Mouse (Mus musculus): ENCODE results near the gene Mthfd2. TPM values are rescaled to one million over a fixed set of nuclear protein-coding genes. Genes with fewer than 3 reads are reported as not detected.
"Not testable (repeated sequence)": the region's sequence is repeated elsewhere in the genome, so short reads cannot be mapped to it uniquely, and the experiment has no call there.

Mthfd2 gene
- polyA plus RNA-seq, 1 experiment from 2014 or later: 31.3 TPM

DNA sequence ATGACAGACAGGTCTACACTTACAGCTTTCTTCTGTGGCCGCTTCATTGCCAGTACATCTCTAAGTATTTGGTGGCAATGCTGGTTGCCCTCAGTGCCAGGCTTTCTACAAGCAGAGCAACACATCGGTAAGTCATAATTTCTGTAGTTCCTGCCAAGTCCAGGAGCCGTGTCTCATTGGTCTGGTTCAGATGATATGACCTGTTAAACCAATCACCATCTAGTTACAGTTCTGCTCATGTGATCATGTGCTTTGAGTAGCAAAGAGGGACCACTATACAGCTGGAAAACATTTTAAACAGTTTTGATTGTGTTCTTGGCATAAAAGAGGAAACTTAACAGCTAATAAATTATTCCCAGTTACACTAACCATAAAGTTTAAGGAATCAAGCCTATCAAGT, 22.2 kb upstream of the Mthfd2 start:
- ATAC-seq (ENCODE audit: low FRiP score, low TSS enrichment): no peak

DNA sequence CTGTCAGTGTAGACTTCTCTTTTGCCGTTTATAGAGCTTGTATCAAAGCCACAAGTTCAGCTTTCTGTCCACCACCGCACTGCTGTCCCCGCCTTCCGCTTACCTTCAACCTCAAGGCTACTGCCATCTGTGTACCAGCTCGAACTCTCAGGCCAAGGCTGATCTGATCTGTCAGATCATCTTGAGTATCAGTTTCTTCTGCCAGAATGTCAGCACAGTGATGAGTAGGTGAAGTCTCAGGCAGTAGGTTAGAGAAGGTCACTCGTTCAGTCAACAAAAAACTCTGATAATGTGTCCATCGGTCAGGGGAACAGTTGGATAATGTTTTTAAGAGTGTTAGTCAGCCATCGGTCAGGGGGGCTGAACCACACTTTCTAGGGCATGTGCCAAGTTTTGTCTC, 19.6 kb upstream of the Mthfd2 start:
- H3K4me2 ChIP-seq (ENCODE audit: low read length); H3K27ac ChIP-seq (replicated peaks; ENCODE audit: low read depth, low read length); DNase-seq; H3K9ac ChIP-seq (replicated peaks; ENCODE audit: low read length); H3K9me3 ChIP-seq (ENCODE audit: control insufficient read depth, low read length); H3K4me1 ChIP-seq (ENCODE audit: control insufficient read depth, insufficient read depth, low read length); H3K4me3 ChIP-seq (replicated peaks; ENCODE audit: low read depth, low read length); ATAC-seq (ENCODE audit: low FRiP score, low TSS enrichment); H3K27me3 ChIP-seq (ENCODE audit: control insufficient read depth, insufficient read depth, low read length): not testable (repeated sequence)
- H3K36me3 ChIP-seq (ENCODE audit: control insufficient read depth, insufficient read depth, low read length): peaks cover 33% of the 10 kb centered on the region
- WGBS: 96% methylated on average over 8 of the region's 8 CpGs

More for the DNA sequence above, 22.2 kb upstream of the Mthfd2 start:
- no peaks in the 10 kb centered on the region for H3K27me3 ChIP-seq (ENCODE audit: control insufficient read depth, insufficient read depth, low read length)
- no peak overlapping the region for H3K4me3 ChIP-seq (replicated peaks; ENCODE audit: low read depth, low read length)
- no peak overlapping the region for H3K27ac ChIP-seq (replicated peaks; ENCODE audit: low read depth, low read length)
- no peak overlapping the region for H3K9ac ChIP-seq (replicated peaks; ENCODE audit: low read length)
- H3K4me1 ChIP-seq (ENCODE audit: control insufficient read depth, insufficient read depth, low read length): peaks cover 9% of the 10 kb centered on the region; the same call in 1 of the 2 replicates
- WGBS: 94% methylated on average over 3 of the region's 3 CpGs
- H3K36me3 ChIP-seq (ENCODE audit: control insufficient read depth, insufficient read depth, low read length): peaks cover 7% of the 10 kb centered on the region
- H3K9me3 ChIP-seq (ENCODE audit: control insufficient read depth, low read length): no peaks in the 10 kb centered on the region
- no peak for DNase-seq
- no peak overlapping the region for H3K4me2 ChIP-seq (ENCODE audit: low read length)

DNA sequence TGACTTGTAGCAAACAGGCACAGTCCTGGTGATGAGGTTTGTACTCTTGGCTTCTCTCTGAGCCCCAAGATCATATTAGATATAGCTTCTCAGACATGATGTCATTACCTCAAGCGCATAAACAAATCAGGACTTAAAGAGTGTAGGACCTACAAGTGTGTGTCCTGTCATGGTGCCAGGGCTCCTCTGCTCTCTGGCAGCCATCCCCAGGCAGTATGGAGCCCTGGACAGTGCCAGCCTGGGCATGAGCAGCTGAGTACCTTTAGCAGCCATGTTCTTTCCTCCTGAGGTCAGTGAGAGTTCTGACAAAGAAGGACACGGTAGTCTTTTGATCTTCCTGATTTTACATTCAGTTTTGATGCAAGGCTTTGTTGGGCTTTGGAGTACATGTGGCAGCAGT, 17.2 kb upstream of the Mthfd2 start:
- no peak for DNase-seq
- Histone ChIP-seq H3K27me3 (ENCODE audit: control insufficient read depth, insufficient read depth, low read length) (no peaks in the 10 kb centered on the region), H3K9ac (replicated peaks; ENCODE audit: low read length) (no peak overlapping the region), H3K9me3 (ENCODE audit: control insufficient read depth, low read length) (no peaks in the 10 kb centered on the region), H3K36me3 (ENCODE audit: control insufficient read depth, insufficient read depth, low read length) (peaks cover 55% of the 10 kb centered on the region), H3K27ac (replicated peaks; ENCODE audit: low read depth, low read length) (no peak overlapping the region), H3K4me1 (ENCODE audit: control insufficient read depth, insufficient read depth, low read length) (no peaks in the 10 kb centered on the region), H3K4me2 (ENCODE audit: low read length) (no peak overlapping the region), H3K4me3 (replicated peaks; ENCODE audit: low read depth, low read length) (no peak overlapping the region)
- WGBS: 94% methylated on average over 2 of the region's 2 CpGs
- ATAC-seq (ENCODE audit: low FRiP score, low TSS enrichment): no peak

DNA sequence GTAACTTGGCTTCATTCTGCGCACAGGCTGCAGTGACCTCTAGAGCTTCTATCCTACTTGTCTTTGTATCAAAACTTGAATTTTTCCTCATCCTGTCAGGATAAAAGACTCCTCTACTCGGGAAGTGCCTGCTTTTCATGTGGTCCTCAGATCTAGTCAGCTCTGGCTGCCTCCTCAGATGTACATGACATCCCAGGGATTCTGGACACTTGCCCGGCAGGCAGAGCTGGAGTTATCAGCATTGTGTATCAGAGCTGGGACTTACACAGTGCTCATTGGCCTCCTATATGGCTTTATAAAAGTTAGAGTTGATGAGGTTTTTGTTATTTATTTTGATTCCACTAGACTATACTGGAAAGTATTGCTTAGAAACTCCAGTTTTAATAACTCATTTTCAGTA, 15.7 kb upstream of the Mthfd2 start:
- H3K9me3 ChIP-seq (ENCODE audit: control insufficient read depth, low read length): no peaks in the 10 kb centered on the region
- H3K36me3 ChIP-seq (ENCODE audit: control insufficient read depth, insufficient read depth, low read length): peaks cover 67% of the 10 kb centered on the region
- H3K4me1 ChIP-seq (ENCODE audit: control insufficient read depth, insufficient read depth, low read length): no peaks in the 10 kb centered on the region
- no peak for DNase-seq
- ATAC-seq (ENCODE audit: low FRiP score, low TSS enrichment): no peak
- H3K27ac ChIP-seq (replicated peaks; ENCODE audit: low read depth, low read length): no peak overlapping the region
- H3K4me3 ChIP-seq (replicated peaks; ENCODE audit: low read depth, low read length): no peak overlapping the region
- H3K9ac ChIP-seq (replicated peaks; ENCODE audit: low read length): no peak overlapping the region
- H3K27me3 ChIP-seq (ENCODE audit: control insufficient read depth, insufficient read depth, low read length): no peaks in the 10 kb centered on the region
- H3K4me2 ChIP-seq (ENCODE audit: low read length): no peak overlapping the region
- 87% methylated on average over 3 of the region's 3 CpGs for WGBS

DNA sequence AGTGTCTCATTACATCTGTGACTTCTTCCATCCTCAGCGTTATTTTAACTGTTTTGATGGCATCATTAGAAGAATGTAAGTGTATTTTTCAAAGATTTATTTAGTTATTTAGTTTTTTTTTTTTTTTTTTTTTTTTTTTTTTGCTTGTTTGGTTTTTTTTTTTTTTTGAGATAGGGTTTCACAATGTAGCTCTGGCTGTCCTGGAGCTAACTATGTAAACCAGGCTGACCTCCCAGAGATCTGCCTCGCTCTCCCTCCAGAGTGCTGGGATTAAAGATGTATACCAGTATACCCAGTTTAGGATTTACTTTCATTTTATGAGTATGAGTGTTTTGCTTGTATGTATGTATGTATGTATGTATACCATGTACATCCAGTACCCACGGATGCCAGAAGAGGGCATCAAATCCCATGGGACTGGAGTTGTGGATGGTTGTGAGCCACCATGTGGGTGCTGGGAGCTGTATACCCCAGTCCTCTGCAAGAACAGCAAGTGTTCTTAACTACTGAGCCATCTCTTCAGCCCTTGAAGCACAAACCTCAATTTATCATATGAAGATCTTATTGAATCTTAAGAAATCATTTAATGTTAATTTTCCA, 2.0 kb upstream of the Mthfd2 start:
- Histone ChIP-seq H3K27ac (replicated peaks; ENCODE audit: low read depth, low read length) (no peak overlapping the region), H3K4me3 (replicated peaks; ENCODE audit: low read depth, low read length) (no peak overlapping the region), H3K9ac (replicated peaks; ENCODE audit: low read length) (no peak overlapping the region), H3K4me2 (ENCODE audit: low read length) (no peak overlapping the region; the same call in 1 of the 2 replicates), H3K9me3 (ENCODE audit: control insufficient read depth, low read length) (no peaks in the 10 kb centered on the region), H3K4me1 (ENCODE audit: control insufficient read depth, insufficient read depth, low read length) (peaks cover 15% of the 10 kb centered on the region), H3K27me3 (ENCODE audit: control insufficient read depth, insufficient read depth, low read length) (no peaks in the 10 kb centered on the region), H3K36me3 (ENCODE audit: control insufficient read depth, insufficient read depth, low read length) (peaks cover 36% of the 10 kb centered on the region)
- ATAC-seq (ENCODE audit: low FRiP score, low TSS enrichment) (no peak), DNase-seq (peak; percentile 27)
- 88% methylated on average over 3 of the region's 3 CpGs for WGBS

DNA sequence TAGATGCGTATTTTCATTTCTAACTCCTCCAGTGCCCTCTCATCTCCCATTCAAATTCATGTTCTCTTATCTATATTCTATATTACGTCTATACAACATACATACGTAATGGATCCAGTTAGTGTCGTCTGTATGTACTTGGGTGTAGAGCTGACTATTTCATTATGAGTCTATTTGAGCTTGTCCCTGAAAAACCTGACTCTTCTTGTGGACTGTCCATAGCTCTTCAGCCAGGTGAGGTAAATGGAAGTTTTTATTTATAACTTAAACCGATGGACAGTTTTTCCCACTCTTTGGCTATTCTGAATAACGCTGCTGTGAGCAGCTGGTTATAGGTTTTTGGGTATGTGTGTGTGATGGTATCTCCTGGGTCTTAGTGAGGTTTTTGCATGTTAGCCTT, 1.1 kb upstream of the Mthfd2 start:
- H3K9me3 ChIP-seq (ENCODE audit: control insufficient read depth, low read length): no peaks in the 10 kb centered on the region
- no peak overlapping the region for H3K27ac ChIP-seq (replicated peaks; ENCODE audit: low read depth, low read length)
- H3K9ac ChIP-seq (replicated peaks; ENCODE audit: low read length): peak overlapping the region; percentile 97
- H3K4me3 ChIP-seq (replicated peaks; ENCODE audit: low read depth, low read length): peak overlapping the region; percentile 89
- DNase-seq (no peak), ATAC-seq (ENCODE audit: low FRiP score, low TSS enrichment) (no peak)
- peaks cover 28% of the 10 kb centered on the region for H3K36me3 ChIP-seq (ENCODE audit: control insufficient read depth, insufficient read depth, low read length)
- peaks cover 15% of the 10 kb centered on the region for H3K4me1 ChIP-seq (ENCODE audit: control insufficient read depth, insufficient read depth, low read length)
- H3K27me3 ChIP-seq (ENCODE audit: control insufficient read depth, insufficient read depth, low read length): no peaks in the 10 kb centered on the region
- H3K4me2 ChIP-seq (ENCODE audit: low read length): peak overlapping the region; percentile 85
- 69% methylated on average over 6 of the region's 6 CpGs for WGBS

DNA sequence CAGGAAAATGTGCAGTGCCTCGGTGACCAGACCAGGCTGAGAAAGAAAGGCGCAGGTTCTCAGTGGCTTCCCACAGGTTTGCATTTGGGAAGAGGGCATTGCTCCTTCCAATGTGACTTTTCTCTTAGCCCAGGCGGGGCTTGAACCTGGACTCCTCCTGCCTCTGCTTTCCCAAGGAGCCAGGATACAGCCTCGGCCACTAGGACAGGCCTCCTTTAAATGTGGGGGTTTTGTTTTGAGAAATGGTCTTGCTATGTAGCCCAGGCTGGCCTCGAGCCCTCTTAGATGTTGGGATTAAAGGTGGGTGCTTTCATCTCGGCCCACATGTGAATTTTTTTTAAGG, 657 bp upstream of the Mthfd2 start:
- no peak; the same call in 1 of the 2 replicates for ATAC-seq (ENCODE audit: low FRiP score, low TSS enrichment)
- H3K9ac ChIP-seq (replicated peaks; ENCODE audit: low read length): peak overlapping the region; percentile 97
- H3K4me1 ChIP-seq (ENCODE audit: control insufficient read depth, insufficient read depth, low read length): peaks cover 15% of the 10 kb centered on the region
- H3K36me3 ChIP-seq (ENCODE audit: control insufficient read depth, insufficient read depth, low read length): peaks cover 24% of the 10 kb centered on the region
- no peaks in the 10 kb centered on the region for H3K9me3 ChIP-seq (ENCODE audit: control insufficient read depth, low read length)
- H3K27me3 ChIP-seq (ENCODE audit: control insufficient read depth, insufficient read depth, low read length): no peaks in the 10 kb centered on the region
- H3K27ac ChIP-seq (replicated peaks; ENCODE audit: low read depth, low read length): peak overlapping the region; percentile 89
- 8% methylated on average over 6 of the region's 6 CpGs for WGBS
- DNase-seq: no peak
- peak overlapping the region; percentile 85 for H3K4me2 ChIP-seq (ENCODE audit: low read length)
- peak overlapping the region; percentile 89 for H3K4me3 ChIP-seq (replicated peaks; ENCODE audit: low read depth, low read length)

DNA sequence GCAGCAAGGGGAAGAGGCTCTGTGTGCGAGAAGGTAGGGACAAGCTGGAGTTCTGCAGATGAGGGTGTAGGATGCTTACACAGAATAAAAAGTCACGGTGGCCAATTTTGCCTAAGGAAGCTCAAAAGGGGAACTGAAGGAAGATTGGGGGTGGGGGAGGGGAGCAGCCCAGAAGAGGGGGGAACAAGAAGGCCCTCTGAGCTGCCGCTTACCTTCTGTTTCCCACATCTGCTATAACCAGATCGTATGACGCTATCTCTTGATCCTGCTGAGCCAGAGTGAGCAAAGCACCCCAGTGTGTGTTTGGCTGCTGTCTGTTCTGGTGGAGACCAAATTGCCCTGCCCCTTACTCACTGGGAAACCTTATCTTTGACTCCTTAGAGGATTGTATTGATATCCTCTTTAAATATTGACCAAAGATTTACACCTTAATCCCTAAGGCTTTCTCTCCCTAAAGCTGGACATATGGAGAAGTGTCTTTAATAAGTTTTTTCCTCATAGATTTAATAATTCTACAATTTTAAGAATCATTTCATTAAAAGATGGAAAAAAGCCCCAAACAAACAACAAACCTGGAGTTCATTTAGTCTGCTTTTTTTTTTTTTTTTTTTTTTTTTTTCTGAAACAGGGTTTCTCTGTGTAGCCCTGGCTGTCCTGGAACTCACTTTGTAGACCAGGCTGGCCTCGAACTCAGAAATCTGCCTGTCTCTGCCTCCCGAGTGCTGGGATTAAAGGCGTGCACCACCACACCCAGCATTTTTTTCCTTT, 1.9 kb downstream of the Mthfd2 start:
- no peak overlapping the region for H3K27ac ChIP-seq (replicated peaks; ENCODE audit: low read depth, low read length)
- H3K4me1 ChIP-seq (ENCODE audit: control insufficient read depth, insufficient read depth, low read length): peaks cover 15% of the 10 kb centered on the region
- no peak overlapping the region for H3K9ac ChIP-seq (replicated peaks; ENCODE audit: low read length)
- no peaks in the 10 kb centered on the region for H3K27me3 ChIP-seq (ENCODE audit: control insufficient read depth, insufficient read depth, low read length)
- 70% methylated on average over 8 of the region's 8 CpGs for WGBS
- no peak overlapping the region for H3K4me3 ChIP-seq (replicated peaks; ENCODE audit: low read depth, low read length)
- DNase-seq: no peak
- H3K4me2 ChIP-seq (ENCODE audit: low read length): no peak overlapping the region
- no peak for ATAC-seq (ENCODE audit: low FRiP score, low TSS enrichment)
- no peaks in the 10 kb centered on the region for H3K9me3 ChIP-seq (ENCODE audit: control insufficient read depth, low read length)
- H3K36me3 ChIP-seq (ENCODE audit: control insufficient read depth, insufficient read depth, low read length): 0 out of 2 replicates have a peak, but pooled peaks cover under 1% of the 10 kb centered on the region

DNA sequence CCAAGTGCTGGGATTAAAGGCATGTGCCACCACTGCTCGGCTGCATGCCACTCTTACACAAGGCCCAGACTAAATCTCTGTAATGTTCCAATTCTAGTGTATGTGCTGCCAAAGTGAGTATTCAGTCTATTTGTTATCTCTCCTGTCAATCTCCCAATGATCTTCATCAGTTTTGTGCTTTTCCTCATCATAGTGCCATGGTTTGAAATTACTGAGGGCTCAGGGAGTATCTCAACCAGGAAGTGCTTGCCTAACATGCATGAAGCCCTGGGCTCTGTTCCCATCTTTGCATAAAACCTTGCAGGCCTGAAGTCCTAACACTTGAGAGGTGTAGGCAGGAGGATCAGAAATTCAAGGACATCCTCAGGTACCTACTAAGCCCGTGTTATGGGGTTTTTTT, 2.9 kb downstream of the Mthfd2 start:
- Histone ChIP-seq H3K4me3 (replicated peaks; ENCODE audit: low read depth, low read length) (no peak overlapping the region), H3K4me2 (ENCODE audit: low read length) (no peak overlapping the region), H3K9ac (replicated peaks; ENCODE audit: low read length) (no peak overlapping the region), H3K27me3 (ENCODE audit: control insufficient read depth, insufficient read depth, low read length) (no peaks in the 10 kb centered on the region), H3K4me1 (ENCODE audit: control insufficient read depth, insufficient read depth, low read length) (peaks cover 15% of the 10 kb centered on the region), H3K27ac (replicated peaks; ENCODE audit: low read depth, low read length) (no peak overlapping the region), H3K36me3 (ENCODE audit: control insufficient read depth, insufficient read depth, low read length) (no peaks in the 10 kb centered on the region), H3K9me3 (ENCODE audit: control insufficient read depth, low read length) (no peaks in the 10 kb centered on the region)
- ATAC-seq (ENCODE audit: low FRiP score, low TSS enrichment) (no peak), DNase-seq (no peak)
- 65% methylated on average over 2 of the region's 2 CpGs for WGBS

All from midbrain, embryonic 14.5 days (tissue).